Mouse (Mus musculus) liver, postnatal 0 days (tissue): ENCODE results near the gene Hivep3. TPM values are rescaled to one million over a fixed set of nuclear protein-coding genes. Genes with fewer than 3 reads are reported as not detected.

Experiments used
- ATAC-seq: fragments of 200-750 bp; cut with Nextera tagmentation; 2 replicates; pipeline ENCODE4 v1.8.0; 2017; ENCODE audit warnings: mild to moderate bottlenecking, moderate library complexity
- DNase-seq: peaks from one replicate; pipeline ENCODE4 v3.0.0-alpha.2; 2016
- H3K27ac ChIP-seq: fragments of 300-500 bp; sonication (generic); 2 replicates; pipeline ENCODE4 v1.5.1; 2014; ENCODE audit warnings: antibody characterized with exemption, moderate library complexity, mild to moderate bottlenecking, low read depth
- H3K27me3 ChIP-seq: fragments of 300-500 bp; sonication (generic); 2 replicates; pipeline ENCODE4 v1.6.1; 2014; ENCODE audit warnings: low read length, control low read depth, mixed read lengths; ENCODE audit not compliant: insufficient read depth
- H3K36me3 ChIP-seq: fragments of 300-500 bp; sonication (generic); replicated peaks from 2 replicates; pipeline ENCODE4 v1.6.1; 2014; ENCODE audit warnings: mild to moderate bottlenecking, control low read depth, low read length, moderate library complexity, mixed read lengths; ENCODE audit not compliant: insufficient read depth
- H3K4me1 ChIP-seq: fragments of 300-500 bp; sonication (generic); 2 replicates; pipeline ENCODE4 v1.6.1; 2014; ENCODE audit warnings: antibody characterized with exemption, mild to moderate bottlenecking, control low read depth; ENCODE audit not compliant: insufficient read depth
- H3K4me2 ChIP-seq: fragments of 300-500 bp; sonication (generic); 2 replicates; pipeline ENCODE4 v1.6.1; 2014; ENCODE audit warnings: low read depth, mild to moderate bottlenecking, low read length, moderate library complexity, mixed read lengths
- H3K4me3 ChIP-seq: fragments of 300-500 bp; sonication (generic); 2 replicates; pipeline ENCODE4 v1.5.1; 2014; ENCODE audit warnings: low read depth, low read length
- H3K9ac ChIP-seq: fragments of 300-500 bp; sonication (generic); replicated peaks from 2 replicates; pipeline ENCODE4 v1.6.1; 2014; ENCODE audit warnings: mild to moderate bottlenecking, moderate library complexity
- H3K9me3 ChIP-seq: fragments of 300-500 bp; sonication (generic); 2 replicates; pipeline ENCODE4 v1.6.1; 2016; ENCODE audit warnings: mild to moderate bottlenecking, control low read depth, low read length, mixed read lengths
- CTCF ChIP-seq: sonication (generic); IDR thresholded peaks from 2 replicates; pipeline ENCODE4 v1.5.1; 2016; ENCODE audit warnings: antibody characterized with exemption, low read depth
- EP300 ChIP-seq: IDR thresholded peaks from 2 replicates; pipeline ENCODE4 v1.6.1; 2016; ENCODE audit warnings: antibody characterized with exemption, low read depth, mild to moderate bottlenecking
- WGBS: fragments of 180-500 bp; shearing (Covaris S2); extraction: QIAGEN DNeasy Blood & Tissue Kit; methylation state at CpG from one replicate; pipeline ENCODE4 v1.1.7; 2014; ENCODE audit not compliant: insufficient replicate concordance; 5-methylcytosine and 5-hydroxymethylcytosine counted together
- polyA plus RNA-seq: library from polyadenylated mRNA; unstranded; fragments of >200 nt; fragmentation: Nextera tagmentation; extraction: Ambion mirVana; gene quantifications from 2 replicates; pipeline ENCODE4 v1.2.1, GENCODE M21; 2015

The Hivep3 gene
- polyA plus RNA-seq, 1 experiment from 2014 or later: 3.8 TPM

DNA sequence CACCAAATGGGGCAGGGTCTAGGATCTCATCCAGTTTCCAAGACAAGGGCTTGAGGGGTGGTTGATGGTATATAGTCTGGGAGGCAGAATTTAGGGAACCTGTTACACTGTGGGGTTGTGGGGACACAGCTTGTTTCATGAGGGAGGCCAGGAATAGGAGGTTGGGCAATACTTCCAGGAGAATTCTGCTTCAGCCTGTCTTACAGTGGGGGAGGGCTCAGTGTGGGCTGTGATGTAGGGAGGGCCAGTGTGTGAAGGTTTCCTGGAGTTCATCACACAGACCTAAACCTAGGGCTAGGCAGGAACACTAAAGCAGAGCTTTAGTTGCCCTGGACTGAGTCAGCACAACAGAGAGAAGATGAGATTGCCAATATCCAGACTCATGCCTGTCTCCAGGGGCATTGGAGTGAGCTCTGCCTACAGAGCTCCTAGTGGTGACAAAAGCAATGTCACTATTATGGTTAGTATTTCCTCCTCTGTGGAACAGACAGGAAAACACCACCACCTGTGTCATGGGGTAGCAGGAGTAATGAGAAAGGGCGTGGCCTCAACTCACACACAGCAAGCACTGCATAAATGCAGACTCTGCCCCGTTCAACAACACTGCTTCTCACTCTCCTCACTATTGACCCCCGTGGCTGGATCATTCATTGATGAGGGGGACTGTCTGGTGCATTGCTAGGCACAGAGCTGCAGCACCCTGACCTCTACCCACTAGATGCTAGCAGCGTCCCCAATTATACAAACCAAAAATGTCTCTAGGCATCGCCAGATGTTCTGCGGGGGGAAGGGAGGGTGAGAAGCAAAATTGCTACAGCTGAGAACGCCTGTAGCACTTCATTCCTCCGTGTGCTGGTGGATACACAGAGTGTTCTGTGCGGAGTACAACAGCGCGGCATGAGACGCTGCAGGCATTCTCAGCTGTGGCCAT is 213.9 kb downstream of the Hivep3 start:
- Histone ChIP-seq H3K4me1 (no peaks in the 10 kb centered on the region), H3K9ac (no peak overlapping the region), H3K27me3 (no peaks in the 10 kb centered on the region), H3K9me3 (no peaks in the 10 kb centered on the region), H3K27ac (no peak overlapping the region), H3K36me3 (no peaks in the 10 kb centered on the region), H3K4me2 (no peak overlapping the region), H3K4me3 (no peak overlapping the region)
- TF ChIP-seq CTCF (0 out of 2 replicates have a peak, but pooled peaks have one; percentile 21), EP300 (no peak)
- ATAC-seq (no peak), DNase-seq (no peak)
- WGBS: 64% methylated on average over 12 of the region's 12 CpGs

DNA sequence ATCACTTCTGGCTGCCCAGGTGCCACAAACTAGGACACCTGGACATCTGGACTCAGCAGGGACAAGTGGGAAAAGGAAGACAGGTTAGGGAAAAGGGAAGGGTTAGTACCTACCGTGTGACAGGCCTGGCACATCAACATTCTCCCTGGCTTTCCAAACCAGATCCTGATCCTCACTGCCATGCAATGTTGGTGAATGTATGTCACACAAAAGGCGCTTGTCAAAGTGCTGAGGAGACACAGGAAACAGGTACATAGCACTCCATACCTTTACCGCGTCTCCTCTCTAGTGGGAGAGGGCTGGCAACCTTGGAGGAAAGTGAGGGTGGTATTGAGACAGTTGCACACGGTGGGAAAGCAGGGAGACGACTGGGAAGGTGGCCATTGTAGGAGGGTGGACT is 214.8 kb downstream of the Hivep3 start:
- no peaks in the 10 kb centered on the region for H3K36me3 ChIP-seq
- no peak for TF ChIP-seq CTCF
- TF ChIP-seq EP300: no peak
- no peaks in the 10 kb centered on the region for H3K27me3 ChIP-seq
- H3K9ac ChIP-seq: no peak overlapping the region
- DNase-seq (no peak), ATAC-seq (no peak)
- H3K27ac ChIP-seq: no peak overlapping the region
- 79% methylated on average over 6 of the region's 6 CpGs for WGBS
- H3K9me3 ChIP-seq: no peaks in the 10 kb centered on the region
- no peak overlapping the region for H3K4me2 ChIP-seq
- H3K4me1 ChIP-seq: no peaks in the 10 kb centered on the region
- H3K4me3 ChIP-seq: no peak overlapping the region

DNA sequence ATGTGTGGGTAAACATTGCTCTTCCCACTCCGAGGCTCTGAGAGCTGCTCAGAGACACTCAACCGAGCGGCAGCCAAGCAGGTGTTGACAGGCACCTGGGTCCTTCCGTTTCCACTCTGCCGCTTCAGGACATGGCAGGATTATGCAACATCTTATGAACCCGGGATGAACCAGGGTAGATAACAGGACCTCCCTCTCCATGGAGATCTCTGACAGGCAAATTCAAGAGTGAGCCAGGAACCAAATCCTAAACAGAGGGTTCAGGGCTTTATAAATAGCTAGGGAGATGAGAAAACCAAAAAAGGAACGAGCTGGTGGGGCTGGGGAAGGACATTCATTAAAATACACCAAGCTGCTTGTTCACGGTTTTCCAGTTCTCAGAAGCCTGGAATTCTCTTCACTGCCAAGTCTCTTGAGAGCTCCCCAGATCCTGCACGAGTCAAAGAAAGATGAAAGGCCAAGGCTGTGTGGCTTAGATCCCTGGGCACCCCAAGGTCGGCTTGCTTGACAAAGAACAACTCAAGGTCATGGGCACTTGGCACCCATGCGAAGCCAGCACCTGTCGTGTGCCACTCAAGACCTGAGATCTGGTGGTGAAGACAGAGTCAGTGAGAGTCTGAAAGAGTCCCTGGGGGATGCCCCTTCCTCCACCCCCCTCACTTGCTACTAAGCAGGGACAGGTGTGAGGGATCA is 215.5 kb downstream of the Hivep3 start:
- WGBS: 59% methylated on average over 12 of the region's 12 CpGs

DNA sequence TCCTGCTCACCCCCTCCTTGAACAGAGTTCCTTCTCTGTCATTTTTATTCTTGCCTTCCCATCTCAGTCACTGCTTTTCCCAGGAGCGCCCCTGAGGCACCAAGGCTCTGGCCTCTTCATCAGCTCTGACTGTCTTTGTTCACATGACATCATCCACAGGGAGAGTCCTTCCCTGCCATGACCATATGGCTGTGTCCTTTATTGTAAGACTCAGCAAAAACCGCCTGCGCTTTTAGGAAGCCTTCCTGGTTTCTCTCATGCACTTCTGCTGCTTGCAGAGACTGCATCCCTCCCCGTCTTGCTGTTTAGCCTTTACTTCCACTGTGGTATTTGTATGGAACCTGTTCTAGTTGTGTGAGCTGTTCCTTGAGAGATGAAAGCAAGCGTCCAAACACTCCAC is 216.6 kb downstream of the Hivep3 start:
- H3K4me3 ChIP-seq: no peak overlapping the region
- no peak overlapping the region for H3K27ac ChIP-seq
- H3K4me2 ChIP-seq: no peak overlapping the region
- no peaks in the 10 kb centered on the region for H3K27me3 ChIP-seq
- no peaks in the 10 kb centered on the region for H3K4me1 ChIP-seq
- WGBS: 70% methylated on average over 5 of the region's 5 CpGs
- no peak overlapping the region for H3K9ac ChIP-seq
- no peak for ATAC-seq
- H3K36me3 ChIP-seq: no peaks in the 10 kb centered on the region
- no peaks in the 10 kb centered on the region for H3K9me3 ChIP-seq
- TF ChIP-seq EP300: no peak
- no peak for TF ChIP-seq CTCF
- no peak for DNase-seq

More for the DNA sequence above, 215.5 kb downstream of the Hivep3 start:
- ATAC-seq (no peak), DNase-seq (no peak)
- H3K36me3 ChIP-seq: no peaks in the 10 kb centered on the region
- H3K9me3 ChIP-seq: no peaks in the 10 kb centered on the region
- no peaks in the 10 kb centered on the region for H3K27me3 ChIP-seq
- H3K4me2 ChIP-seq: no peak overlapping the region
- no peak for TF ChIP-seq CTCF
- TF ChIP-seq EP300: no peak
- no peak overlapping the region for H3K27ac ChIP-seq
- H3K4me3 ChIP-seq: no peak overlapping the region
- H3K9ac ChIP-seq: no peak overlapping the region
- no peaks in the 10 kb centered on the region for H3K4me1 ChIP-seq

DNA sequence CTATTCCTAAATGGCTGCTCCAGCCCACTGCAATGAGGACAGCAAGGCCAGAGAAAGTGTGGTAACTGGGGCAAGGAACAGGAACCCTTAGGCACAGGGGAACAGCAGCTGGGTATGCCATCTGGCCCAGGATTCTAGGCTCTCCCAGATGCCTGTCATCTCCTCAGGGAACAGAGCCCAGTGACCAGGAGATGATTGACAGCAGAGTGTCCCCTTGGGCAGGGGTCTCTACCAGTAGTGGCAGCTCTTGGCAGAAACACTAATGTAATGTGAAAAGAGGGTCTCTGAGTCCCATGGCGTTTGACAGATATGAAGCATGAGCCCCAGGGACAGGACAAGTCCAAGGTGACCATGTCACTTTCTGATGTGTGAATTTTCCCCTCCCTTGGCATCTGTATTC is 217.5 kb downstream of the Hivep3 start:
- no peak overlapping the region for H3K4me3 ChIP-seq
- H3K27me3 ChIP-seq: no peaks in the 10 kb centered on the region
- DNase-seq (no peak), ATAC-seq (no peak)
- no peaks in the 10 kb centered on the region for H3K9me3 ChIP-seq
- H3K36me3 ChIP-seq: no peaks in the 10 kb centered on the region
- no peaks in the 10 kb centered on the region for H3K4me1 ChIP-seq
- no peak overlapping the region for H3K27ac ChIP-seq
- H3K9ac ChIP-seq: no peak overlapping the region
- TF ChIP-seq EP300 (no peak), CTCF (no peak)
- WGBS: 53% methylated on average over 1 of the region's 1 CpGs
- no peak overlapping the region for H3K4me2 ChIP-seq

DNA sequence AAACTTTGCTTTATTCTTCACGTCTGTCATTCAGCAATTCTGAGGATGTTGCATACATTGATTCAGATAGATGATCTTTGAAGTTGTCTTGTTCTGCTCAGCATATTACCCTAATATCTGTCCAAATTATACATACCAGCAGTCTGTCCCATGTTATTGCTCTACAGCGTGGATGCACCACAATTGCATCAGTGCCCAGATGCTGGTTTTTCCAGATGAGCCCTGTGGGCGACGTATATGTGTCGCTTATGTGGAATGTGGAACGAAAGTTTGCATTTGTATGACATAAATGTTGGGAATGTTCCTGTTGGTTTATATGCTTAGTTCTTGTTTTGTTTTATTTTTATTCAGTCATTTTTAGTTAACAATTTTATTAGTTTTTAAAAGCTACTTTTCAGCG is 221.4 kb downstream of the Hivep3 start:
- Histone ChIP-seq H3K4me1 (peaks cover 9% of the 10 kb centered on the region), H3K4me3 (no peak overlapping the region), H3K27me3 (no peaks in the 10 kb centered on the region), H3K36me3 (no peaks in the 10 kb centered on the region), H3K4me2 (no peak overlapping the region), H3K9me3 (no peaks in the 10 kb centered on the region), H3K27ac (no peak overlapping the region), H3K9ac (no peak overlapping the region)
- 86% methylated on average over 7 of the region's 7 CpGs for WGBS
- no peak for TF ChIP-seq EP300
- no peak for TF ChIP-seq CTCF
- ATAC-seq: no peak
- no peak for DNase-seq
